Mouse (Mus musculus): ENCODE results near the gene Ccdc85c. TPM values are rescaled to one million over a fixed set of nuclear protein-coding genes. Genes with fewer than 3 reads are reported as not detected.

The Ccdc85c gene
- polyA plus RNA-seq, 1 experiment: 7.0 TPM

- Histone ChIP-seq H3K79me2 (ENCODE audit: control insufficient read depth, insufficient read depth) (no peaks in the 10 kb centered on the region), H3K27me3 (ENCODE audit: control insufficient read depth, insufficient read depth, insufficient read length) (no peaks in the 10 kb centered on the region), H3K36me3 (ENCODE audit: control insufficient read depth, insufficient read depth) (peaks cover 2% of the 10 kb centered on the region), H3K4me3 (ENCODE audit: insufficient read depth, poor library complexity, severe bottlenecking) (no peak overlapping the region), H3ac (ENCODE audit: control insufficient read depth, insufficient read length, low read depth) (no peak overlapping the region), H3K79me3 (ENCODE audit: low read depth) (no peaks in the 10 kb centered on the region)
- TF ChIP-seq USF1 (IDR thresholded peaks at IDR 0.05; ENCODE audit: low read depth) (no peak), MYOD1 (IDR thresholded peaks at IDR 0.05; ENCODE audit: control insufficient read depth, insufficient read length, low read depth) (no peak), CEBPB (IDR thresholded peaks at IDR 0.05; ENCODE audit: low read depth) (no peak), FOSL1 (IDR thresholded peaks at IDR 0.05; ENCODE audit: insufficient read depth, low read length, poor library complexity, severe bottlenecking) (no peak), MYOG (IDR thresholded peaks at IDR 0.05; ENCODE audit: control insufficient read depth, extremely low read depth, insufficient read length) (no peak), MAX (IDR thresholded peaks at IDR 0.05) (no peak), CTCF (IDR thresholded peaks at IDR 0.05; ENCODE audit: control insufficient read depth, insufficient read depth, insufficient read length) (no peak)
Measured at GRCm38 (mm10) chr12:108208216-108208615, 67.0 kb downstream of the Ccdc85c start.

- TF ChIP-seq USF1 (IDR thresholded peaks at IDR 0.05; ENCODE audit: low read depth) (no peak), CTCF (IDR thresholded peaks at IDR 0.05; ENCODE audit: control insufficient read depth, insufficient read depth, insufficient read length) (peak; percentile 50)
- no peaks in the 10 kb centered on the region for H3K27me3 ChIP-seq (ENCODE audit: control insufficient read depth, insufficient read depth, insufficient read length)
- H3K79me2 ChIP-seq (ENCODE audit: control insufficient read depth, insufficient read depth): no peaks in the 10 kb centered on the region
- H3K36me3 ChIP-seq (ENCODE audit: control insufficient read depth, insufficient read depth): peaks cover 7% of the 10 kb centered on the region
- no peak overlapping the region for H3K4me3 ChIP-seq (ENCODE audit: insufficient read depth, poor library complexity, severe bottlenecking)
- H3K79me3 ChIP-seq (ENCODE audit: low read depth): no peaks in the 10 kb centered on the region
- no peak overlapping the region for H3ac ChIP-seq (ENCODE audit: control insufficient read depth, insufficient read length, low read depth)
Measured at GRCm38 (mm10) chr12:108206641-108207040, 68.6 kb downstream of the Ccdc85c start.

GRCm38 (mm10) chr12:108204978-108205377, 70.2 kb downstream of the Ccdc85c start:
- Histone ChIP-seq H3K79me3 (ENCODE audit: low read depth) (no peaks in the 10 kb centered on the region), H3ac (ENCODE audit: control insufficient read depth, insufficient read length, low read depth) (no peak overlapping the region), H3K79me2 (ENCODE audit: control insufficient read depth, insufficient read depth) (no peaks in the 10 kb centered on the region), H3K27me3 (ENCODE audit: control insufficient read depth, insufficient read depth, insufficient read length) (no peaks in the 10 kb centered on the region), H3K36me3 (ENCODE audit: control insufficient read depth, insufficient read depth) (peaks cover 23% of the 10 kb centered on the region), H3K4me3 (ENCODE audit: insufficient read depth, poor library complexity, severe bottlenecking) (no peak overlapping the region)
- TF ChIP-seq MYOG (IDR thresholded peaks at IDR 0.05; ENCODE audit: control insufficient read depth, extremely low read depth, insufficient read length) (no peak), FOSL1 (IDR thresholded peaks at IDR 0.05; ENCODE audit: insufficient read depth, low read length, poor library complexity, severe bottlenecking) (no peak), CEBPB (IDR thresholded peaks at IDR 0.05; ENCODE audit: low read depth) (no peak), CTCF (IDR thresholded peaks at IDR 0.05; ENCODE audit: control insufficient read depth, insufficient read depth, insufficient read length) (no peak), MYOD1 (IDR thresholded peaks at IDR 0.05; ENCODE audit: control insufficient read depth, insufficient read length, low read depth) (no peak), USF1 (IDR thresholded peaks at IDR 0.05; ENCODE audit: low read depth) (no peak), MAX (IDR thresholded peaks at IDR 0.05) (no peak)

GRCm38 (mm10) chr12:108203895-108204294, 71.3 kb downstream of the Ccdc85c start:
- Histone ChIP-seq H3K79me2 (ENCODE audit: control insufficient read depth, insufficient read depth) (no peaks in the 10 kb centered on the region), H3K79me3 (ENCODE audit: low read depth) (no peaks in the 10 kb centered on the region), H3K27me3 (ENCODE audit: control insufficient read depth, insufficient read depth, insufficient read length) (no peaks in the 10 kb centered on the region), H3K4me3 (ENCODE audit: insufficient read depth, poor library complexity, severe bottlenecking) (no peak overlapping the region), H3K36me3 (ENCODE audit: control insufficient read depth, insufficient read depth) (peaks cover 34% of the 10 kb centered on the region), H3ac (ENCODE audit: control insufficient read depth, insufficient read length, low read depth) (no peak overlapping the region)
- TF ChIP-seq CTCF (IDR thresholded peaks at IDR 0.05; ENCODE audit: control insufficient read depth, insufficient read depth, insufficient read length) (no peak), USF1 (IDR thresholded peaks at IDR 0.05; ENCODE audit: low read depth) (no peak), FOSL1 (IDR thresholded peaks at IDR 0.05; ENCODE audit: insufficient read depth, low read length, poor library complexity, severe bottlenecking) (no peak), MYOD1 (IDR thresholded peaks at IDR 0.05; ENCODE audit: control insufficient read depth, insufficient read length, low read depth) (no peak), CEBPB (IDR thresholded peaks at IDR 0.05; ENCODE audit: low read depth) (no peak), MYOG (IDR thresholded peaks at IDR 0.05; ENCODE audit: control insufficient read depth, extremely low read depth, insufficient read length) (no peak), MAX (IDR thresholded peaks at IDR 0.05) (no peak)

- peaks cover 71% of the 10 kb centered on the region for H3K36me3 ChIP-seq (ENCODE audit: control insufficient read depth, insufficient read depth)
- H3K79me3 ChIP-seq (ENCODE audit: low read depth): no peaks in the 10 kb centered on the region
- no peak for TF ChIP-seq CEBPB (IDR thresholded peaks at IDR 0.05; ENCODE audit: low read depth)
- TF ChIP-seq MAX (IDR thresholded peaks at IDR 0.05): no peak
- no peak for TF ChIP-seq MYOG (IDR thresholded peaks at IDR 0.05; ENCODE audit: control insufficient read depth, extremely low read depth, insufficient read length)
- TF ChIP-seq USF1 (IDR thresholded peaks at IDR 0.05; ENCODE audit: low read depth): no peak
- no peak for TF ChIP-seq FOSL1 (IDR thresholded peaks at IDR 0.05; ENCODE audit: insufficient read depth, low read length, poor library complexity, severe bottlenecking)
- TF ChIP-seq CTCF (IDR thresholded peaks at IDR 0.05; ENCODE audit: control insufficient read depth, insufficient read depth, insufficient read length): no peak
- no peak for TF ChIP-seq MYOD1 (IDR thresholded peaks at IDR 0.05; ENCODE audit: control insufficient read depth, insufficient read length, low read depth)
- H3K79me2 ChIP-seq (ENCODE audit: control insufficient read depth, insufficient read depth): no peaks in the 10 kb centered on the region
- no peak overlapping the region for H3K4me3 ChIP-seq (ENCODE audit: insufficient read depth, poor library complexity, severe bottlenecking)
- no peaks in the 10 kb centered on the region for H3K27me3 ChIP-seq (ENCODE audit: control insufficient read depth, insufficient read depth, insufficient read length)
- no peak overlapping the region for H3ac ChIP-seq (ENCODE audit: control insufficient read depth, insufficient read length, low read depth)
Measured at GRCm38 (mm10) chr12:108200094-108200493, 75.1 kb downstream of the Ccdc85c start.

- no peaks in the 10 kb centered on the region for H3K27me3 ChIP-seq (ENCODE audit: control insufficient read depth, insufficient read depth, insufficient read length)
- H3K36me3 ChIP-seq (ENCODE audit: control insufficient read depth, insufficient read depth): peaks cover 76% of the 10 kb centered on the region
Measured at GRCm38 (mm10) chr12:108198447-108198846, 76.8 kb downstream of the Ccdc85c start.

More at GRCm38 (mm10) chr12:108198447-108198846, 76.8 kb downstream of the Ccdc85c start:
- Histone ChIP-seq H3K4me3 (ENCODE audit: insufficient read depth, poor library complexity, severe bottlenecking) (no peak overlapping the region), H3K79me3 (ENCODE audit: low read depth) (no peaks in the 10 kb centered on the region), H3K79me2 (ENCODE audit: control insufficient read depth, insufficient read depth) (no peaks in the 10 kb centered on the region), H3ac (ENCODE audit: control insufficient read depth, insufficient read length, low read depth) (no peak overlapping the region)
- TF ChIP-seq USF1 (IDR thresholded peaks at IDR 0.05; ENCODE audit: low read depth) (no peak), MYOG (IDR thresholded peaks at IDR 0.05; ENCODE audit: control insufficient read depth, extremely low read depth, insufficient read length) (no peak), CTCF (IDR thresholded peaks at IDR 0.05; ENCODE audit: control insufficient read depth, insufficient read depth, insufficient read length) (no peak), MYOD1 (IDR thresholded peaks at IDR 0.05; ENCODE audit: control insufficient read depth, insufficient read length, low read depth) (no peak)
